Mouse (Mus musculus) forebrain, embryonic 13.5 days (tissue): ENCODE measurements at regions not wholly inside any gene's neighbourhood (a gene's known extent, or its start where the extent isn't known, plus 50 kb on each side); places are given as distances from the start of the nearest gene placed in this dataset.
A peak's percentile ranks its signal among the peaks of the same experiment; 100 is the strongest.

Source experiments
- ATAC-seq: fragments of 200-750 bp; cut with Nextera tagmentation; 2 replicates; pipeline ENCODE4 v1.8.0; 2017
- H3K27ac ChIP-seq: fragments of 300-500 bp; sonication (generic); 2 replicates; pipeline ENCODE4 v1.5.1; 2015; ENCODE audit warnings: inconsistent platforms, mild to moderate bottlenecking, moderate library complexity
- H3K27me3 ChIP-seq: fragments of 300-500 bp; sonication (generic); 2 replicates; pipeline ENCODE4 v1.6.1; 2015; ENCODE audit warnings: mild to moderate bottlenecking, inconsistent platforms
- H3K36me3 ChIP-seq: fragments of 300-500 bp; sonication (generic); 2 replicates; pipeline ENCODE4 v1.6.1; 2015; ENCODE audit warnings: mild to moderate bottlenecking, inconsistent platforms; ENCODE audit not compliant: poor library complexity, severe bottlenecking
- H3K4me1 ChIP-seq: fragments of 300-500 bp; sonication (generic); 2 replicates; pipeline ENCODE4 v1.6.1; 2015; ENCODE audit warnings: inconsistent platforms
- H3K4me2 ChIP-seq: fragments of 300-500 bp; sonication (generic); 2 replicates; pipeline ENCODE4 v1.6.1; 2015; ENCODE audit warnings: inconsistent platforms, mild to moderate bottlenecking, moderate library complexity
- H3K4me3 ChIP-seq: fragments of 300-500 bp; sonication (generic); 2 replicates; pipeline ENCODE4 v1.5.1; 2015; ENCODE audit warnings: mild to moderate bottlenecking, inconsistent platforms
- H3K9ac ChIP-seq: fragments of 300-500 bp; sonication (generic); 2 replicates; pipeline ENCODE4 v1.6.1; 2015; ENCODE audit warnings: mild to moderate bottlenecking, inconsistent platforms
- H3K9me3 ChIP-seq: fragments of 300-500 bp; sonication (generic); replicated peaks from 2 replicates; pipeline ENCODE4 v1.6.1; 2016; ENCODE audit warnings: inconsistent platforms
- WGBS: fragments of 180-500 bp; shearing (Covaris S2); methylation state at CpG from one replicate; pipeline ENCODE4 v1.1.7; 2015; 5-methylcytosine and 5-hydroxymethylcytosine counted together

DNA sequence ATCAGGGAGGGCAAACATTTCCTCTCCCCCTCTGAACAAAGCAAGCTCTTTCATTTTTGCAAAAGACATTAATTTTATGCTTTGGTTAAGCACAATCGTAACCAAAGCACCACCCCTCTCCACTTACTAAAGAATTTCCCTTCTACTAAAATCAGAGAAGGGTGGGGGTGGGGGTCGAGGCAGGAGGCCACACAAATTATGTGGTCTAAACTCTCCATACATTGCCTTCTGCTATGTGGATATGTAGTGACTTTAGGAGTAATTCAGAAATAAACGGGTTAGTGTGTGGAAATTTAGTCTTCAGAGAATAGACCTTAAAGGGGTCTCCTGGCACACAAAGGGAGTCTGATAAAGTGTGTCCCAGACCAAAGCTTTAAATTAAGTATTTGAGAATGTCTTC, 204.1 kb upstream of the Sfrp2 start:
- no peaks in the 10 kb centered on the region for H3K9me3 ChIP-seq
- no peak for ATAC-seq

DNA sequence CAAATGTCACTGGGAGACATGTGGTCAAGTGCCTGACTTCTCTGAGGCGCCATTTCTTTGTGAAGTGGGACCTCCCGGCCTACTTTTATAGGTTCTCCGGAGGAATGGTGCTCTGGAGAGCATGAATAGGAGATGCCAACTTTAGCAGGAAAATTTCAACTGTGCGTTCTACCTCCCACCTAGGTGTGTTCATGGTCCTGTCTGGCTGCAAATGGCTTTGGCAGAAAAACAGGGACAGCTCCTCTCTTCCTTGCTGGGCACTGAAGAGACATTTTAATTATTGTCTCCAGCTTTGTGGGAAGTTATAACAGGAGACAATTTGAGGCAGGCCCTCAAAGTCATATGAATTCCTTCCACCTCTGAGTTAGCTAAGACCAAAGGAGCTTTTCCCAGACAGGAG, 190.6 kb upstream of the Sfrp2 start:
- H3K9me3 ChIP-seq: no peaks in the 10 kb centered on the region
- H3K4me1 ChIP-seq: 0 out of 2 replicates have a peak, but pooled peaks cover 2% of the 10 kb centered on the region
- H3K9ac ChIP-seq: no peak overlapping the region
- WGBS: 92% methylated on average over 4 of the region's 4 CpGs
- no peaks in the 10 kb centered on the region for H3K27me3 ChIP-seq
- no peak for ATAC-seq
- no peak overlapping the region for H3K4me3 ChIP-seq
- no peak overlapping the region for H3K4me2 ChIP-seq
- H3K27ac ChIP-seq: no peak overlapping the region
- H3K36me3 ChIP-seq: no peaks in the 10 kb centered on the region

More for the DNA sequence above, 204.1 kb upstream of the Sfrp2 start:
- Histone ChIP-seq H3K4me1 (no peaks in the 10 kb centered on the region), H3K36me3 (no peaks in the 10 kb centered on the region), H3K4me3 (no peak overlapping the region), H3K9ac (no peak overlapping the region), H3K27ac (no peak overlapping the region), H3K4me2 (no peak overlapping the region), H3K27me3 (no peaks in the 10 kb centered on the region)
- whole genome bisulfite sequencing: 60% methylated on average over 3 of the region's 3 CpGs

DNA sequence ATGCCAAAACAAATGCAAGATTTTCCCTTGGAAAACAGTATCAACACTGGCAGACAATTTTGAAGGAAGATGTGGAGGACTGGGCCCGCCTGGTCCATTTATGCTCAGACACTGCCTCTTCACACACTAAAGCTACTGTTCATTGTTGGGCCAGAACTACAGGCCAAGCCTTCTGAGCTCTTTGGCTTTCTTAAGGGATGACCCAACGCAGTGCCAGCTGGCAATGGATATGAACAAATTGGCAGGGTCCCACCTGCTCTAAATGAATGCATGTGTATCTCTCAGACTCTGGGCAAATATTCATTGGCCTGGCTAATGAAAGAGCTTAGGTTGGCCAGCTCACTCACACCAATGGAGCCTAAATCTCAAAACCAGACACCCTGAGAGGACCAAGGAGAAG, 190.0 kb upstream of the Sfrp2 start:
- no peak overlapping the region for H3K4me3 ChIP-seq
- H3K27me3 ChIP-seq: no peaks in the 10 kb centered on the region
- H3K9me3 ChIP-seq: no peaks in the 10 kb centered on the region
- no peaks in the 10 kb centered on the region for H3K36me3 ChIP-seq
- H3K4me2 ChIP-seq: no peak overlapping the region
- no peak for ATAC-seq
- 94% methylated on average over 2 of the region's 2 CpGs for WGBS
- H3K4me1 ChIP-seq: 0 out of 2 replicates have a peak, but pooled peaks cover 5% of the 10 kb centered on the region
- H3K27ac ChIP-seq: no peak overlapping the region
- no peak overlapping the region for H3K9ac ChIP-seq

DNA sequence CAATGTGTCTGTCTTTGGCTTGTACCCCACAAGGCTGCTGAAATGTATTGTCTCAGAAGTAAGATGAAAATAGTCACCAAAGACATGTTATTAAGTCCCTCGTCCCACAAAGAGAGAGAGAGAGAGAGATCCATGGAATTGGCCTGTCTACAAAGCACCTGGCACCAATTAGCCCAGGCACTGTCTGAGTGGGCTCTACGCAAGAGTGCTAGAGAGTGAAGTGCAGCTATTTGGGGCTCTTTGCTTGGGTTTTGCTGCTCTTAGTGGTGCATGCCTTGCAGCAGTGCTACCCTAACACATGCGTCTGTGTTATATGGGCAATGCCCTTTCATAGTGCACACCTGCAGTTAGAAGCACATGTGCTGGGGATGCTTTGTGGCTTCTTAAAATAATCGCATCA, 185.4 kb upstream of the Sfrp2 start:
- Histone ChIP-seq H3K9me3 (no peaks in the 10 kb centered on the region), H3K4me1 (0 out of 2 replicates have a peak, but pooled peaks cover 5% of the 10 kb centered on the region), H3K4me3 (no peak overlapping the region), H3K27ac (no peak overlapping the region), H3K36me3 (no peaks in the 10 kb centered on the region), H3K9ac (no peak overlapping the region), H3K4me2 (no peak overlapping the region), H3K27me3 (no peaks in the 10 kb centered on the region)
- 58% methylated on average over 4 of the region's 4 CpGs for WGBS
- ATAC-seq: peak; percentile 74; the same call in 1 of the 2 replicates

DNA sequence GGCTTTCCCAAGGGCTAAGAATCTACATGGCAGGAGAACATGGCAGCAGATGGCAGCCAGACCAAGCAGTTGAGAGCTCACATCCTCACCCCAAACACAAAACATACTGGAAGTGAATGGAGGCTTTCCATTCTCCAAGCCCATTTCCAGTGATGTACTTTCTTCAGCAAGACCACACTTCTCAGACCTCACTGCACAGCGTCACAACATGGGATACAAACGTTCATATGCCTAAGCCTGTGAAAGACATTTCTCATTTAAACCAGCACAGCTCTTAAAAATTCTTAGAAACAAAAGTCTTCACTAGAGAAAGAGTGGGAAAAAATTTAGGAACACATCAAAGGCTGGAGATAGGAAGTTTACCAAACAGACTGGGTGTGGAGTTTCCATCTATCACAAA, 183.9 kb upstream of the Sfrp2 start:
- H3K36me3 ChIP-seq: no peaks in the 10 kb centered on the region
- no peak overlapping the region for H3K9ac ChIP-seq
- 78% methylated on average over 2 of the region's 2 CpGs for WGBS
- H3K4me3 ChIP-seq: no peak overlapping the region
- H3K4me2 ChIP-seq: no peak overlapping the region
- ATAC-seq: no peak
- no peaks in the 10 kb centered on the region for H3K27me3 ChIP-seq
- no peaks in the 10 kb centered on the region for H3K9me3 ChIP-seq
- no peak overlapping the region for H3K27ac ChIP-seq
- H3K4me1 ChIP-seq: 0 out of 2 replicates have a peak, but pooled peaks cover 5% of the 10 kb centered on the region

DNA sequence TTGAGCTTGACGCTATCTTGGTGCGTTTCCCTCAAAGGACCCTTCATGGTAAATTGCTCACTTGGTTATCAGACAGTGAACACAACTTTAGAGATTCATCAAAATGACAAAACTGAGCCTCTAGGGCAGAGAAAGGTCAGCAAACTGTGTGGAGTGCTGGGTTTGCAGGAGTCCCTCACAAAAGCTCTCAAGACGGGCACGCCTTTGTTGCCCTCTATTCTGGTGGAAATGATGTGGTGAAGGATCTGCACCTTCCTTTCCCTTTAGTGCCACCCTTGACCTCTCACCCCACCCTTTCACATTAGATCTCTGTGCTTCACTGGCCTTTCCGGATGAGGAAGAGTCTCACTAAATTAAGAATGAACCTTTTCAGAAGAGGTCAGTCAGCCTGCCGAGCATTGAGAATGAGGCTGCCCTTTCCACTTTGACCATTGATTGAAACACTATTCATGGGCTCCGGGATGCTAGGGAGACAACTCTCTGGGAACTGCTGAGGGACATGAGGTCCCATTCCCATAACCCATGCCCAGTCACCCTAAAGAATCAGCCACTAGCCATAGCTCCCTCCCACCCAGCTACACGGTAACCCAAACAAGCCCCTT, 182.9 kb upstream of the Sfrp2 start:
- no peak overlapping the region for H3K4me3 ChIP-seq
- no peak for ATAC-seq
- no peak overlapping the region for H3K27ac ChIP-seq
- no peaks in the 10 kb centered on the region for H3K9me3 ChIP-seq
- 0 out of 2 replicates have a peak, but pooled peaks cover 5% of the 10 kb centered on the region for H3K4me1 ChIP-seq
- no peaks in the 10 kb centered on the region for H3K27me3 ChIP-seq
- WGBS: 23% methylated on average over 8 of the region's 8 CpGs
- no peaks in the 10 kb centered on the region for H3K36me3 ChIP-seq
- no peak overlapping the region for H3K9ac ChIP-seq
- no peak overlapping the region for H3K4me2 ChIP-seq

DNA sequence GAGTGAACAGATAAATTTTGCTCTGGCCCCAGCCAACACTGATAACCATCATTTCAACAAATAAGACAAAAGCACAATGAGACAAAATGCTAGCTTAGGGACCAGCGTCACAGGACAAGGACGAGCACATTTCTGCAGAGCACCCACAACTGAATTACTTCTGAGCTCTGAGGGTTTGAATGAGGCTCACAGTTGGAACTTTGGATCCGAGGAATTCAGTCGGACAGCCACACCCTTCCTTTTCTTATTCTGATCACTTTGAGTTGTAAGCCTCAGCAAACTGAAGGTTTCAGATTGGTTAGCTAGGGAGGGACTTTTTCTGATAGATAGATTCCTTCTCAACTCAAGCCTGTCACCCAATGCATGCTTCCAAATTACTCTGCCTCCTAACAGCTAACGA, 180.0 kb upstream of the Sfrp2 start:
- Histone ChIP-seq H3K4me2 (no peak overlapping the region), H3K27ac (no peak overlapping the region), H3K27me3 (no peaks in the 10 kb centered on the region), H3K4me1 (0 out of 2 replicates have a peak, but pooled peaks cover 7% of the 10 kb centered on the region), H3K4me3 (no peak overlapping the region), H3K36me3 (no peaks in the 10 kb centered on the region), H3K9ac (no peak overlapping the region), H3K9me3 (no peaks in the 10 kb centered on the region)
- WGBS: 44% methylated on average over 5 of the region's 5 CpGs
- no peak for ATAC-seq

DNA sequence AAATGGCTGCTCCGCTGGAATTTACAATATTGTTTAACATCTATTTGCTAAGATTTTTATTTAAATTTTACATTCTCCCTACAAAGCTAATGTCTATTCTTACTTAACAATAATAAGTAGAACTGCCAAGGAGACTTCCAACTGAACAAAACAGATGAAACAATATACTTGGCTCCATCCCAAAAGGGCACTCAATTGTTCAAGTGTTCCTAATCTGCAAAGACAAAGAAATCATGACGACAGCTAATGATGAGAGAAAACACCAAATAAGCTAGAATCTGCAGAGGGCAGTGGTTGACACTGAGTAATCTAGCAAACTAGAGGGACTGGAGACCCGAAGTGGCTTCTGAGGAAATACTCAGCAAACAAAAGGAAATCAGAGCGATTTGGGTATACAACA, 179.6 kb upstream of the Sfrp2 start:
- H3K9ac ChIP-seq: no peak overlapping the region
- no peaks in the 10 kb centered on the region for H3K27me3 ChIP-seq
- no peaks in the 10 kb centered on the region for H3K9me3 ChIP-seq
- no peaks in the 10 kb centered on the region for H3K36me3 ChIP-seq
- ATAC-seq: 0 out of 2 replicates have a peak, but pooled peaks have one; percentile 23
- H3K4me2 ChIP-seq: no peak overlapping the region
- 0 out of 2 replicates have a peak, but pooled peaks cover 7% of the 10 kb centered on the region for H3K4me1 ChIP-seq
- WGBS: 56% methylated on average over 4 of the region's 4 CpGs
- no peak overlapping the region for H3K27ac ChIP-seq
- H3K4me3 ChIP-seq: no peak overlapping the region

DNA sequence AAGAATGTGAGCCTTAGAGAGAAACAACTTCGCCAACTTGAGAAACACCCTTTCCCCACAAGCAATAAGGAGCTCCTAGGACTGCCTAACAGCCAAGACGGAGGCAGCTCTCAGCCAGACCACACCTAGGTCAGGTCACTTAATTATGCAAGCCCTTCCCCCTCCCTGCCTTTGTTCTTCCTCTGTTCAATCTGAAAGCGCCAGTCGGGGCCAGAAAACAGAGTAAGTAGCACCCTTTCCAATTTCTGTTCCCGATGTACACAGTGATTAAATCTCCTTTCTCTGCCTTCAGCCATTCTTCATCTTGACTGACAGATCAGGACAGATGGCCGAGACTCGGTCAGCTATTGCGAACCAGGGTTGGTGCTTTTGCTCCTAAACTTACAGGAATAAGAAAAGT, 177.0 kb upstream of the Sfrp2 start:
- WGBS: 17% methylated on average over 8 of the region's 8 CpGs
- H3K4me1 ChIP-seq: 0 out of 2 replicates have a peak, but pooled peaks cover 7% of the 10 kb centered on the region
- H3K9ac ChIP-seq: no peak overlapping the region
- ATAC-seq: peak; percentile 72
- H3K4me2 ChIP-seq: no peak overlapping the region
- no peaks in the 10 kb centered on the region for H3K36me3 ChIP-seq
- no peaks in the 10 kb centered on the region for H3K27me3 ChIP-seq
- H3K9me3 ChIP-seq: no peaks in the 10 kb centered on the region
- H3K4me3 ChIP-seq: no peak overlapping the region
- H3K27ac ChIP-seq: no peak overlapping the region

DNA sequence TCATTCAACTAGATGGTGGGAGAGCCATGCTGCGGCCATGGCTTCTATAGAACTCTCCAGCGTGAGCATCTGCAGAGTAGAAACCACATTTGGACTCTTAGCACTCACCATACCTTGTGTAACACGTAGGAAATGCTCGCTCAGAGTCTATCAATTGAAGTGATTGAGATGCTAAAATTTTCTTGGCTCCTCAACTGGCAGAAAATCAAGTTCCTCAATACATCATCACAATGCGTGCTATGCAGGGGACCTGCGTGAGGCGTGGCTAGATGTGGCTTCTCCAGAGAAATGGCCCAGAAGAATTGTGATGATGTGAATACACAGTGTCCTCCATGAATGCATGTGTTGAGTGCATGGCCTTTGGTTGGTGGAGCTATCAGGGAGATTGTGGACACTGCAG, 174.9 kb upstream of the Sfrp2 start:
- no peaks in the 10 kb centered on the region for H3K36me3 ChIP-seq
- 0 out of 2 replicates have a peak, but pooled peaks cover 7% of the 10 kb centered on the region for H3K4me1 ChIP-seq
- no peak overlapping the region for H3K27ac ChIP-seq
- no peak overlapping the region for H3K9ac ChIP-seq
- H3K9me3 ChIP-seq: no peaks in the 10 kb centered on the region
- H3K4me3 ChIP-seq: no peak overlapping the region
- H3K4me2 ChIP-seq: no peak overlapping the region
- ATAC-seq: no peak
- WGBS: 92% methylated on average over 7 of the region's 7 CpGs
- no peaks in the 10 kb centered on the region for H3K27me3 ChIP-seq

DNA sequence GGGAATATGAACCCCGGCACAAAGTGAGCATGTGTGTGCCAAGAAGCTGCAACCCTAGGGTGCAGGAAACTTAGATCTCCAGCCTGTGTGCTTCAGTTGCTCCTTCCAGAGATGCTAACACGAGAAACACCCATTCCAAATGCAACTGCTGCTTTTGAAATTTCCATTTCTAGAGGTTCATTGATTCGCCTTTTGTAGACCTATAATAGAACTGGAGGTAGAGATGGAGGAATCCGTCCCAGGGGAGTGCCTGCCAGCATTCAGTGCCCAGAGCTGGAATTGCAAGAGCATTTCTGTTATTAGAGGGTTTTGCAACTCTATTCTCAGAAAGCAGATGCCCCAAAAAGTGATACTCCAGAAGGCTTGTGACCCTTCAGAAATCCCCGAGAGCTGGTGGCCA, 172.8 kb upstream of the Sfrp2 start:
- Histone ChIP-seq H3K9me3 (no peaks in the 10 kb centered on the region), H3K27me3 (no peaks in the 10 kb centered on the region), H3K27ac (no peak overlapping the region), H3K9ac (no peak overlapping the region), H3K4me1 (0 out of 2 replicates have a peak, but pooled peaks cover 7% of the 10 kb centered on the region), H3K4me2 (no peak overlapping the region), H3K36me3 (no peaks in the 10 kb centered on the region), H3K4me3 (no peak overlapping the region)
- 80% methylated on average over 5 of the region's 5 CpGs for WGBS
- no peak for ATAC-seq

DNA sequence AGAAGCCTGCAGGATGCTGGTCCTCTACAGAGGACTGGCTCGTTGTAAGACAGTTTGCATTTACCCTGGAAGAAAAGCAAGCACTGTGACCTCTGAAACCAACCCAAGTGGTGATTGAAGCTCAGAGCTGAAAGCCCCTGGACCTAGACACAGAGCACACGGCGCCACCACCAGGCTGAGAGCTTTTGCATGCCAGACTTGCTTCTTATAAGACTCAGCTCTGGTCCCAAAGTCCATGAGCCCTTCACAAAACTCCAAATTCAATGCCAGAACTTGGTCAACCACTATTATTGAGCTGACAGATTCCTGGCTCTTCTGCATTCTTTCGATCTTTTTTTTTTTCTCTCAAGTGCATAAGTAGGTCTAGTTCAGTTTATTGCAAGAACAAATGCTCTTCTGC, 164.6 kb upstream of the Sfrp2 start:
- H3K4me3 ChIP-seq: no peak overlapping the region
- H3K4me2 ChIP-seq: no peak overlapping the region
- H3K27ac ChIP-seq: no peak overlapping the region
- no peaks in the 10 kb centered on the region for H3K9me3 ChIP-seq
- ATAC-seq: no peak
- no peaks in the 10 kb centered on the region for H3K27me3 ChIP-seq
- H3K9ac ChIP-seq: no peak overlapping the region
- 73% methylated on average over 4 of the region's 4 CpGs for WGBS
- no peaks in the 10 kb centered on the region for H3K4me1 ChIP-seq
- no peaks in the 10 kb centered on the region for H3K36me3 ChIP-seq
